Mouse (Mus musculus) intestine, embryonic 14.5 days (tissue): ENCODE data around the gene Camta1. TPM values are rescaled to one million over a fixed set of nuclear protein-coding genes. Genes with fewer than 3 reads are reported as not detected.

Experiments used
- ATAC-seq: fragments of 200-750 bp; cut with Nextera tagmentation; replicated peaks from 2 replicates; pipeline ENCODE4 v1.8.0; 2017; ENCODE audit warnings: low read depth, moderate number of reproducible peaks, moderate TSS enrichment, moderate library complexity; ENCODE audit not compliant: low FRiP score, low TSS enrichment
- DNase-seq: peaks from one replicate; pipeline ENCODE4 v3.0.0-alpha.2; 2018; ENCODE audit warnings: low spot score
- H3K27ac ChIP-seq: fragments of 300-500 bp; sonication (generic); 2 replicates; pipeline ENCODE4 v1.5.1; 2014; ENCODE audit warnings: low read depth, mild to moderate bottlenecking, control low read depth
- H3K27me3 ChIP-seq: fragments of 300-500 bp; sonication (generic); replicated peaks from 2 replicates; pipeline ENCODE4 v1.6.1; 2014; ENCODE audit warnings: low read length, control low read depth; ENCODE audit not compliant: control insufficient read depth, insufficient read depth
- H3K36me3 ChIP-seq: fragments of 300-500 bp; sonication (generic); 2 replicates; pipeline ENCODE4 v1.6.1; 2014; ENCODE audit warnings: low read length, control low read depth; ENCODE audit not compliant: control insufficient read depth, insufficient read depth
- H3K4me1 ChIP-seq: fragments of 300-500 bp; sonication (generic); replicated peaks from 2 replicates; pipeline ENCODE4 v1.6.1; 2014; ENCODE audit warnings: low read length, control low read depth, mixed read lengths; ENCODE audit not compliant: control insufficient read depth, insufficient read depth
- H3K4me2 ChIP-seq: fragments of 300-500 bp; sonication (generic); 2 replicates; pipeline ENCODE4 v1.6.1; 2014; ENCODE audit warnings: low read length
- H3K4me3 ChIP-seq: fragments of 300-500 bp; sonication (generic); 2 replicates; pipeline ENCODE4 v1.5.1; 2014; ENCODE audit warnings: low read depth, low read length, control low read depth, mixed read lengths
- H3K9ac ChIP-seq: fragments of 300-500 bp; sonication (generic); 2 replicates; pipeline ENCODE4 v1.6.1; 2014; ENCODE audit warnings: mild to moderate bottlenecking, low read length
- H3K9me3 ChIP-seq: fragments of 300-500 bp; sonication (generic); 2 replicates; pipeline ENCODE4 v1.6.1; 2016; ENCODE audit warnings: low read length, control low read depth; ENCODE audit not compliant: control insufficient read depth
- WGBS: fragments of 180-500 bp; shearing (Covaris S2); extraction: QIAGEN DNeasy Blood & Tissue Kit; methylation state at CpG from one replicate; pipeline ENCODE4 v1.1.7; 2014; 5-methylcytosine and 5-hydroxymethylcytosine counted together
- polyA plus RNA-seq: library from polyadenylated mRNA; unstranded; fragments of >200 nt; fragmentation: Nextera tagmentation; extraction: Ambion mirVana; gene quantifications from 2 replicates; pipeline ENCODE4 v1.2.1, GENCODE M21; 2014

Camta1 gene
- polyA plus RNA-seq, 1 experiment from 2014 or later, result 88.1 TPM

DNA sequence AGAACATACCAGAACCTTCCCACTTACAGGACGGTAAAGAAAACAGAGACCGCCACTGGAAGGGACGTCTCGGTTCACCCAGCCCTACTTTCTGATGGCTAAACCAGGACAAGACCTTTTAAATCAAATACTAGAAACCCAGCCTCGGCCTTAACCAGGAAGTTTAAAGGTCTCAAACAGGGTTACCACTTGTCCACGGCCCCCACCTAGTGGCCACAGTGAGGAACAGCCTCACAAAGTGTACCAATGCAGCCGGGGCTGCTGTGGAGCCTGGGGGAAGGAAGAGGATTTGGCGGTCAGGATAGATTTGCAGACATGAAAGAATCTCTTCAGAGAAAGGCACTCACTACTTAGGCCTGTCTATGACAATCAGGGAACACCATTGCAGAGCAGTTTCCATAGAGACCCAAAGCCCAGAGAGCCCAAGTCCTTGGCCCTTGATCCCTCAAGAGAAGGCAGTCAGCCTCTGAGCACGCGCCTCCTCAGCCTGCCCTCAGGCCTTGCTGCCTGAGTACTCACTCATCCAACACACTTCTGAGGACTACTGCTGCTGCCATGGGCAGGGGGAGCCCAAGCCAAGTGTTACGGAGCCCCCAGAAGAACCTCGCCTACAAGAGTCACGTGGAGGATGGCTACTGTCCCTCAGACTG lies 962.8 kb downstream of the Camta1 start:
- DNase-seq (peak; percentile 90), ATAC-seq (no peak)
- H3K9ac ChIP-seq, result no peak overlapping the region
- H3K9me3 ChIP-seq, result no peaks in the 10 kb centered on the region
- peaks cover 76% of the 10 kb centered on the region for H3K36me3 ChIP-seq
- H3K4me1 ChIP-seq, result no peaks in the 10 kb centered on the region
- no peak overlapping the region for H3K27ac ChIP-seq
- no peak overlapping the region for H3K4me3 ChIP-seq
- 57% methylated on average over 13 of the region's 13 CpGs for WGBS
- H3K27me3 ChIP-seq, result no peaks in the 10 kb centered on the region
- H3K4me2 ChIP-seq, result no peak overlapping the region

DNA sequence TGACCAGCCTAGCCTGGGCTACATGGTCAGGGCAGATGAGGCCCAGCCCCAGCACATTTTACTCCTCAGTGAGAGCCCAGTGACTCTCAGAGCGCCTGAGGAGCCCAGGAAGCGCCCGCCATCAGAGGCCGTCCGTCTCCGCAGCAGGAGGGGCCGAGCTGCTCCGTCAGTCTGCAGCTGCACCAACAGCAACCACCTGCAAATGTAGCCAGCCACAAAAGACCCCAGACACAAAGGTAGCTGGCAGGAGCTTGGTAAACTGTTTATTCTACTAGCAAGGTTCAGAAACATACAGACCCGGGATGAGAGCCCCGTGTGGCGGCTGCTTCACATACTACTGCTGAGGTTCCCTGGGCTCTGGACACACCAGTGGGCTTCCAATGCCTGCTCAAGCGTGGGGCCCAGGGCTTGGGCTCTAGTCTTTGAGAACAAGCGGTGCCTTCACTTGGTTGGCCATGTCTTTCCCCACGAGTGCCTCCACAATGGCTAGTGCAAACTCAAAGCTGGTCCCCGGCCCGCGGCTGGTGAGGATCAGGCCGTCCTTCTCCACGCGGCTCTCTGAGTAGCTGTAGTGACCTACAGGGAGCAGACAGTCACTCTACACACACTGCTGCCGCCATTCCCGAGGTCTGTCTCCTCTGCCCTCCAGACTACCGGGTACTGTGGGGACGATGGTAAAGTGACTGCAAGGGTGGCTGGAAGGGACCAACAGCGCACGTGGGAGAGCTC lies 964.6 kb downstream of the Camta1 start:
- Histone ChIP-seq H3K9ac (no peak overlapping the region), H3K27ac (no peak overlapping the region), H3K36me3 (peaks cover 58% of the 10 kb centered on the region), H3K9me3 (no peaks in the 10 kb centered on the region), H3K4me3 (no peak overlapping the region), H3K4me2 (no peak overlapping the region), H3K4me1 (no peaks in the 10 kb centered on the region), H3K27me3 (no peaks in the 10 kb centered on the region)
- ATAC-seq (no peak), DNase-seq (no peak)
- 91% methylated on average over 26 of the region's 26 CpGs for WGBS

DNA sequence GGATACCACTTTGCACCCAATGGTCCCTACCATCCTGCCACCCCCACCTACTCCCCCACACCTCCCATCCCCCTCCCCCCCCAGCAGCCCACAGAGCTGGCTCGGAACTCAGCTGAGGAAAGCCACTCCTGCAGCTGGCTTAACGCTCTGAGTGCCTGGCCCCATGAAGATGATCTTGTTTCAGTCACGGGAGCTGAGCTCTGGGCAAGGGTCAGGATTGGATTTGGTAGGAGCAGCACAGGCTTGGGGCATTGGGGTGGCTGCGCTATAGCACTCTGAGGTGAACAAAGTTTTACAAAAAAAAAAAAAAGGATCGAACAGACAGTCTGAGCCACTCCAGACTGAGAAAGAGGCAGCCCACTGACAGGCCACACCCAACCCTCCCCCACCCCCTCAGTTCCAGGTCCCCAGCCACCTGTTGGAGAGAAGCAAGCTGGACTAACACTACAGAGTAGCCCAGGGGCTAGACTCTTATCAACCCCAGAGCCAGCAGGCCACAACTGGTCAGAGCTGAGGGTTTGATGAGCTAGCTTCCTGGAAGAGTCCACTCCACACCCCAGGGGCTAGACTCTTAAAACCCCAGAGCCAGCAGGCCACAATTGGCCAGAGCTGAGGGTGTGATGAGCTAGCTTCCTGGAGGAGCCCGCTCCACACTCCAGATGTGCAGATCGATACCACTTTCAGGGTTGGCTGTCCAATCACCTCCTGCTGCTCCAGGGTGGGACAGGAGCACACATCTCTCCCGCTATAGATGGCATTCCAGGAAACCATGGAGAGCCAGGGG lies 966.8 kb downstream of the Camta1 start:
- Histone ChIP-seq H3K4me3 (no peak overlapping the region), H3K4me2 (no peak overlapping the region), H3K9ac (no peak overlapping the region), H3K27me3 (no peaks in the 10 kb centered on the region), H3K4me1 (no peaks in the 10 kb centered on the region), H3K9me3 (no peaks in the 10 kb centered on the region), H3K36me3 (peaks cover 38% of the 10 kb centered on the region), H3K27ac (no peak overlapping the region)
- no peak for DNase-seq
- ATAC-seq, result no peak; the same call in 1 of the 2 replicates
- WGBS, result 58% methylated on average over 8 of the region's 8 CpGs

DNA sequence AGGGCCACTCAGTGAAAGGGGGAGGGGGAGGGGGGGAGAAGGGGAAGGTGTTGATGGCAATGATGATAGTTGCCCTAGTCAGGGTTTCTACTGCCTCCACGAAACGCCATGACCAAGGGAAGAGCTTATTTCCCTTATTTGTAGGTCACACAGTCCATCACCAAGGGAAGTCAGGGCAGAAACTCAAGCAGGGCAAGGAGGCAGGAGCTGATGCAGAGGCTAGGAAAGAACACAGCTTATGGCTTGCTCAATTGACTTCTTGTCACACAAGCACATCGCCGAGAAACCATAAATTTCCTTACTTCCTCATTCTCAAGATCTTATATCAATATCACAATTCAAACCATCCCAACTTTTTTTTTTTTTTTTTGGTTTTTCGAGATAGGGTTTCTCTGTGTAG lies 970.4 kb downstream of the Camta1 start:
- peaks cover 4% of the 10 kb centered on the region for H3K36me3 ChIP-seq
- H3K4me2 ChIP-seq, result no peak overlapping the region
- H3K9me3 ChIP-seq, result no peaks in the 10 kb centered on the region
- no peaks in the 10 kb centered on the region for H3K27me3 ChIP-seq
- no peak for DNase-seq
- H3K4me1 ChIP-seq, result peaks cover 4% of the 10 kb centered on the region; the same call in 1 of the 2 replicates
- no peak overlapping the region for H3K9ac ChIP-seq
- H3K27ac ChIP-seq, result no peak overlapping the region
- no peak for ATAC-seq
- H3K4me3 ChIP-seq, result no peak overlapping the region
- 62% methylated on average over 5 of the region's 5 CpGs for WGBS

DNA sequence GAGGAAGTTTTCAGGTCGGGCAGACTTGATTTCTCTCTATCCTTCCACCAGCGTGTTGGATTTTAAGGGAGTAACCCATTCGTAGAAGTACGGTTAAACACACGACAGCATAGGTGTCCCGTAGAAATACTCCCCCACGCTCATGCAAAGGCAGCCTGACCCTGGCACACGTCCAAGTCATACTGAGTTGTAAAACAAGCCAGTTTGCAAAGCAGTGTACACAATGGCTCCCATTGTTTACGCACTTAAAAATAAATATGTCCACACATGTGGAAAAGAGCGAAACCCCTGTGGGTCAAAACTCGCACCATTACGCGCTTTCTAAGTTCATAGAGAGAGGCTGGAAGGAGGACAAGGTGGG lies 971.7 kb downstream of the Camta1 start:
- ATAC-seq (no peak), DNase-seq (no peak)
- Histone ChIP-seq H3K9ac (no peak overlapping the region), H3K27ac (0 out of 2 replicates have a peak overlapping the region, but pooled peaks have one; percentile 29), H3K27me3 (no peaks in the 10 kb centered on the region), H3K4me3 (no peak overlapping the region), H3K9me3 (no peaks in the 10 kb centered on the region), H3K4me1 (peaks cover 4% of the 10 kb centered on the region; the same call in 1 of the 2 replicates), H3K4me2 (peak overlapping the region; percentile 30), H3K36me3 (no peaks in the 10 kb centered on the region)
- WGBS, result 36% methylated on average over 13 of the region's 13 CpGs

DNA sequence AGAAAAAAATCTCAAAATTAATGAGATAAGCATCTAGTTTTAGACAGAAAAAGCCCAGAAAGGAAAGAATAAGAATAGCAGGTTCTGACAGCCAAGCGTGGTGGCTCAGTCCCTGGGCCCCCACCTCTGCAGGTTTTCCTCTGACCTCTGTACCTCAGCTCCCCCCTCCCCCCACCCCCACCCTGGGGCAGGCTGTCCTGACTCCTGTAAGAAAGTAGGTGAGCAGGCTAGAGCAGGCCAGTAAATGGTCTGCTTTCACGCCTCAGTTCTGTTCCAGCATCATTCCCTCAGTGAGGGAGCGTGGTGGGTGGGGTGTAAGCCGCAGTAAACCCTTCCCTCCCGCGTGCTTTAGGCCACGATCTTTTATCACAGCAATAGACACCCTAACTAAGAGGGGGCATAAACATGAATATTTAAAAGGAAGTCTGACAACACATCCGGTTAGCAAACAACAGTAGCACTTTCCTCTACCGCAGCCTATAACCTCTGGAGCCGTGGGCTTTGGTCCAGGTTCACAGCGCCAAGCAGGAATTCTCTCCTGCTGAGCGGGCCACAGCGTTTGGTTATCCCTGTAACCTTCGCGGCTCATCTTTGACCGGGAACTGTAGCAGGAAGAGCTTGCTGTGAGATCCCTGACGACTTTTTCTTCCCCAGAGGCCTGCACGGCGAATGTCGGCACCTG lies 972.3 kb downstream of the Camta1 start:
- Histone ChIP-seq H3K27me3 (no peaks in the 10 kb centered on the region), H3K36me3 (no peaks in the 10 kb centered on the region), H3K9ac (no peak overlapping the region), H3K9me3 (no peaks in the 10 kb centered on the region), H3K4me3 (no peak overlapping the region), H3K4me1 (peaks cover 4% of the 10 kb centered on the region; the same call in 1 of the 2 replicates), H3K27ac (0 out of 2 replicates have a peak overlapping the region, but pooled peaks have one; percentile 29), H3K4me2 (peak overlapping the region; percentile 30)
- DNase-seq, result no peak
- 0 out of 2 replicates have a peak, but pooled peaks have one; percentile 28 for ATAC-seq
- WGBS, result 42% methylated on average over 20 of the region's 20 CpGs

DNA sequence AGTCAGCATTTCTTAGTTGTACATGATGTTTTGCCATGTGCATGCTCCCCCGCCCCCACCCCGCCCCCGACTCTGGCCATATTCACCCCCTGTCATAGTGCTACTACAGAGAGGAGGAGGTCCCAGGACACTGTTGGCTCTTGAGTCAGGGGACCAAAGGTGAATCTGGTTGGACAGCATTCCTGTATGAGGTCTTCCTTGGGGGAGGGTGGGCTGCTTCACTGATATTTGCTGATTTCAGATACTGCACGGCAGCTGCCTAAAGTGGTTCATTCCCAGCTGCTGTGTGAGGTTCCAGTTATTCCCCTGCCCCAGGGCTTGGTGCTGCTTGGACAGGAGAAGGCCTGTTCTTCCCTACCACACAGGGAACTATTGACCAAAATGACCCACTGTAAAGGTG lies 973.2 kb downstream of the Camta1 start:
- WGBS, result 62% methylated on average over 4 of the region's 4 CpGs
- no peaks in the 10 kb centered on the region for H3K9me3 ChIP-seq
- H3K27ac ChIP-seq, result no peak overlapping the region
- ATAC-seq (no peak), DNase-seq (no peak)
- no peaks in the 10 kb centered on the region for H3K27me3 ChIP-seq
- H3K9ac ChIP-seq, result no peak overlapping the region
- H3K4me1 ChIP-seq, result peaks cover 4% of the 10 kb centered on the region; the same call in 1 of the 2 replicates
- no peak overlapping the region for H3K4me2 ChIP-seq
- no peaks in the 10 kb centered on the region for H3K36me3 ChIP-seq
- H3K4me3 ChIP-seq, result no peak overlapping the region

DNA sequence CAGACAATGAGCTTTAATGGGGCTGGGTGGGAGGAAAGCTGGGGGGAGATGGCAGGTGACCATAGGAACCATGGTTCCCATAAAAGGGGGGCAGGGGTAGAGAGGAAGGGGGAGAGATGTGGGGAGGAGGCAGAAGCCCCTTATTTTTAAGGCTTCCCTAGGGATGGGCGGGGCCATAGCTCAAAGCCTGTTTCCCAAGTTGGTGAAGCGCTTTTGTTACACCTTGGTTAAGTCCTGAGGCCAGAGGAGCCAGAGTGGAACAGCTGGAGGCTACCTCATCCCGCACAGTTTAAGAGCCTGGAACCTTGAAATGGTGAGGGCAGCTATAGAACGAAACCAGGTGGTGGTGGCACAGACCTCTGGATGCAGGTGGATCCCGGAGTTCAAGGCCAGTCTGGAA lies 973.8 kb downstream of the Camta1 start:
- ATAC-seq, result no peak
- 79% methylated on average over 5 of the region's 5 CpGs for WGBS
- Histone ChIP-seq H3K27me3 (no peaks in the 10 kb centered on the region), H3K36me3 (no peaks in the 10 kb centered on the region), H3K4me1 (peaks cover 4% of the 10 kb centered on the region; the same call in 1 of the 2 replicates), H3K9ac (no peak overlapping the region), H3K4me2 (no peak overlapping the region), H3K27ac (no peak overlapping the region), H3K4me3 (no peak overlapping the region), H3K9me3 (no peaks in the 10 kb centered on the region)
- no peak for DNase-seq
